Mouse (Mus musculus) gastrocnemius, postnatal 25 days (tissue): Measurements from ENCODE around the gene Rnf141. TPM values are rescaled to one million over a fixed set of nuclear protein-coding genes. Genes with fewer than 3 reads are reported as not detected.

Experiments
- DNase-seq: peaks from one replicate; pipeline ENCODE4 v3.0.0; 2022
- total RNA-seq, 2 experiments: library from RNA; stranded (reverse); gene quantifications; 1 replicate in 1 of 2; 2 replicates in 1 of 2; pipeline ENCODE4 v1.2.3; 2021

Rnf141 gene
- total RNA-seq, 2 experiments from 2014 or later = 16.8 to 18.6 TPM

- no peak for DNase-seq
Measured at GRCm38 (mm10) chr7:110796367-110797051, 47.7 kb downstream of the Rnf141 start.

GRCm38 (mm10) chr7:110794722-110795121, 49.5 kb downstream of the Rnf141 start:
- no peak for DNase-seq

GRCm38 (mm10) chr7:110792834-110793233, 51.4 kb downstream of the Rnf141 start:
- DNase-seq = no peak

GRCm38 (mm10) chr7:110792201-110792600, 52.1 kb downstream of the Rnf141 start:
- no peak for DNase-seq

GRCm38 (mm10) chr7:110790878-110791277, 53.4 kb downstream of the Rnf141 start:
- DNase-seq = no peak

- peak; percentile 31 for DNase-seq
Measured at GRCm38 (mm10) chr7:110787310-110787709, 56.9 kb downstream of the Rnf141 start.

GRCm38 (mm10) chr7:110785741-110786146, 58.5 kb downstream of the Rnf141 start:
- DNase-seq = no peak

- DNase-seq = peak; percentile 56
Measured at GRCm38 (mm10) chr7:110784965-110785364, 59.3 kb downstream of the Rnf141 start.

- DNase-seq = no peak
Measured at GRCm38 (mm10) chr7:110782845-110783478, 61.3 kb downstream of the Rnf141 start.

GRCm38 (mm10) chr7:110782135-110782534, 62.1 kb downstream of the Rnf141 start:
- DNase-seq = no peak

- no peak for DNase-seq
Measured at GRCm38 (mm10) chr7:110781231-110781711, 63.0 kb downstream of the Rnf141 start.

GRCm38 (mm10) chr7:110780520-110780919, 63.7 kb downstream of the Rnf141 start:
- DNase-seq = no peak

GRCm38 (mm10) chr7:110779605-110780111, 64.6 kb downstream of the Rnf141 start:
- peak; percentile 11 for DNase-seq

GRCm38 (mm10) chr7:110778933-110779332, 65.3 kb downstream of the Rnf141 start:
- no peak for DNase-seq

- no peak for DNase-seq
Measured at GRCm38 (mm10) chr7:110777146-110778001, 66.9 kb downstream of the Rnf141 start.

GRCm38 (mm10) chr7:110774674-110775073, 69.6 kb downstream of the Rnf141 start:
- no peak for DNase-seq

GRCm38 (mm10) chr7:110774077-110774476, 70.2 kb downstream of the Rnf141 start:
- DNase-seq = peak; percentile 78

GRCm38 (mm10) chr7:110773204-110774002, 70.9 kb downstream of the Rnf141 start:
- DNase-seq = peak; percentile 68

GRCm38 (mm10) chr7:110772343-110772742, 71.9 kb downstream of the Rnf141 start:
- no peak for DNase-seq

- DNase-seq = no peak
Measured at GRCm38 (mm10) chr7:110770949-110771348, 73.3 kb downstream of the Rnf141 start.

- DNase-seq = no peak
Measured at GRCm38 (mm10) chr7:110769094-110769493, 75.2 kb downstream of the Rnf141 start.
